Mouse (Mus musculus): ENCODE measurements around the gene Rhbdd1.

DNA sequence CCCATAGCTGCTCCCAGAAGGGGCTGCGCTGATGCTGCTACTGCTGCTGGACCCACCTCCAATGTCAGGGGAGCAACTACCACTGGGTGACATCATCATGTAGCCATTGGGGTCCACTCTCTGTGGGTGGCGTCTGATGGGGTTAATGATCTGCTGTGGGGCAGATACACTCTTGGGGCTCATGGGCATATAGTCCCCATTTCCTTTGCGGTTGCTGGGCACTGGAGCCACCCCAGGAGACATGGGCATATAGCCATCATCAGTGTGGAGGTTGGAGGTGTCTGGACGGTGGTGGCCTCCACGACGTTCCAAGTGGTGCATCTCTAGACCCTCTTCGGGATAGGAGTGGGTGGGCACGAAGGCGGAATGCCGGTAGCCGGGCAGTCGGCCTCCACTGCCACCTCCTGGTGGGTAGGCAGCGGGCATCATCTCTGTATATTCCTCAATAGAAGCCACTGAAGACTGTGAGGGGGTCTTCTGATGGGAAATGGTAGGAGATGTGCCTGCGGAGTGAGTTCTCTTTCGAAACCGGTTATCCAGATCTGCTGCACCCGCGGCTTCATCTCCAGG, 27.7 kb upstream of the Rhbdd1 start:
- TF ChIP-seq TCF12 (IDR thresholded peaks at IDR 0.05; ENCODE audit: low read depth, low read length) (no peak), POLR2AphosphoS2 (IDR thresholded peaks at IDR 0.05; ENCODE audit: low read depth, low read length) (no peak), USF1 (IDR thresholded peaks at IDR 0.05; ENCODE audit: low read depth, low read length) (no peak), HCFC1 (IDR thresholded peaks at IDR 0.05; ENCODE audit: low read depth, low read length) (no peak)
